Mouse (Mus musculus): ENCODE results near the gene Foxp1. TPM values are rescaled to one million over a fixed set of nuclear protein-coding genes. Genes with fewer than 3 reads are reported as not detected.

Foxp1 gene
- polyA plus RNA-seq, 2 experiments: 7.9 to 10.6 TPM

DNA sequence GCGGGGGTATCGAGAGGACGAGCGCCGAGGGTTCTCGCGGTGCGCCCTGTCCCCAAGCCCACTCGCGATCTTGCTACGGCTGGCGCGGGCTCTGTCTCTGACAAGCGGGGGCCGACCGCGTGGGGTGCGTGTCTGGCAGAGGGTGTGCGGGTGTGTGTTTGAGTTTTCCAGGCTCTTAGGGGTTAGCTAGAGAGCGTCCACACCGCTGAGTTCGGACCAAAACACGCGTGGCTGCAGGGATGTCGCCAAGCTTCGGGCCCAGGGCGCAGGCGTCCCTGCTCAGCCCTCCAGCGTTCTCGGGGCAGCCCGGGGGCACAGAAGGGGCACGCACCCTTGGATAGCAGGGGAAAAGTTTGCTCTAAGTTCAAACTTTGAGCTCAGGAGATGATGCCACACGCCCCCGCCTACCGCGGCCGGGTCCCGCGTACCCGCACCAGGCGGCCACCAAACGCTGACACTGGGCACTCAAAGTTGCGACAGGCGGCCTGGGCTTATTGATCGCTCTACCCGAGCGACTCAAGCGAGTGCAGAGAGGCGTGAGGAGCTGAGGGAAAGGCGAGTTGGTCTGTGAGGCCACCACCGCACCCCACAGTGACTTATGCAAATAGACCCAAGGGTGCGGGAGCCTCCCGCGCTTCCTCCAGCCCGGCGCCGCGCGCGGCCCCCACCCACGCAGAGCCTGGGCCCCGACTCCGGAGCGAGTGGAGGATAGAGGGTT is 721 bp downstream of the Foxp1 start:
- Histone ChIP-seq H3K27ac (no peak overlapping the region; the same call in 1 of the 2 replicates), H3K4me1 (replicated peaks; ENCODE audit: control insufficient read depth in 2 of 2, insufficient read depth in 2 of 2, low read length in 1 of 2) (no peaks in the 10 kb centered on the region), H3K4me2 (ENCODE audit: low read depth) (peak overlapping the region; percentile 87), H3K36me3 (replicated peaks; ENCODE audit: control insufficient read depth, insufficient read depth, low read depth) (no peaks in the 10 kb centered on the region), H3K4me3 (ENCODE audit: insufficient read depth in 1 of 2, low read depth in 2 of 2, low read length in 2 of 2) (peak overlapping the region; percentile 79 to 100), H3K9me3 (ENCODE audit: control insufficient read depth, low read length) (no peaks in the 10 kb centered on the region), H3K27me3 (ENCODE audit: control insufficient read depth, insufficient read depth, low read length) (peaks cover 20% of the 10 kb centered on the region), H3K9ac (replicated peaks) (peak overlapping the region; percentile 89)
- WGBS (ENCODE audit: insufficient replicate concordance): under 1% methylated on average over 64 of the region's 64 CpGs
- peak in 1 of 3 experiments; percentile 29 for DNase-seq (ENCODE audit: low read depth in 3 of 3, low spot score in 3 of 3)
- TF ChIP-seq EP300 (IDR thresholded peaks at IDR 0.05; ENCODE audit: low read depth) (no peak), CTCF (IDR thresholded peaks at IDR 0.05; ENCODE audit: low read depth) (no peak)
- ATAC-seq (ENCODE audit: insufficient read depth): peak; percentile 36

DNA sequence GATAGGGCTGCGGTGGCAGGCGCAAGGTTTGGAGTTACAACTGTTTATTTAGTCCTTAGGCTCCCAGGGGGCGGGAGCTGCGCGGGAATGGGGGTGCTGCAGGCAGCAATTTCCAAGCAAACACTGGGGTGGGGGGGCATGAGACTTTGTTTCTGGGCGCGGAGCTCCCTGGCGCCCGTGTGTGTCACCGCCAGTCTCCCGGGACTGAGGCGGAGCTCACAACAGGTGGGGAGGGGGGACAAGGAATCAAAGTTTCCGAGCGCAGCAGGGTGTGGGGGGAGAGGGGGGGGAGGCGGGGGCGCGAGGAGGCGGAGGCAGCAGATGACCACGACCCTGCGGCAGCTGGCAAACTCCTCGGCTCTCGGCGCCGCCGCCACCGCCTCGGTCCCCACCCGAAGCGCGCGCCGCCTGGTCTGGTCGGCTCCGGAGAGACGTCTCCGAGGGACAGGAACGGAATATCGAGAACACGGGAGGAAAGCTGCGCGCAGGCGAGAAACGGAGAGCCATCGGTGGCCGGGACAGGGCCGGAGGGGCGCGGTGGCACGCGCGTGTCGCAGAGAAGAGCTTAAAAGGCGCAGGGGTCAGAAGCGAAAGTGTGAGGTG is 1.4 kb downstream of the Foxp1 start:
- DNase-seq (ENCODE audit: low read depth in 3 of 3, low spot score in 3 of 3) (no peak), ATAC-seq (ENCODE audit: insufficient read depth) (peak; percentile 48)
- Histone ChIP-seq H3K4me1 (replicated peaks; ENCODE audit: control insufficient read depth in 2 of 2, insufficient read depth in 2 of 2, low read length in 1 of 2) (no peaks in the 10 kb centered on the region), H3K27ac (no peak overlapping the region), H3K36me3 (replicated peaks; ENCODE audit: control insufficient read depth, insufficient read depth, low read depth) (no peaks in the 10 kb centered on the region), H3K4me2 (ENCODE audit: low read depth) (peak overlapping the region; percentile 87), H3K9ac (replicated peaks) (peak overlapping the region; percentile 89), H3K4me3 (ENCODE audit: insufficient read depth in 1 of 2, low read depth in 2 of 2, low read length in 2 of 2) (peak overlapping the region; percentile 79 to 100), H3K9me3 (ENCODE audit: control insufficient read depth, low read length) (no peaks in the 10 kb centered on the region), H3K27me3 (ENCODE audit: control insufficient read depth, insufficient read depth, low read length) (peaks cover 20% of the 10 kb centered on the region)
- WGBS (ENCODE audit: insufficient replicate concordance): 1% methylated on average over 54 of the region's 54 CpGs
- no peak for TF ChIP-seq CTCF (IDR thresholded peaks at IDR 0.05; ENCODE audit: low read depth)
- TF ChIP-seq EP300 (IDR thresholded peaks at IDR 0.05; ENCODE audit: low read depth): no peak

DNA sequence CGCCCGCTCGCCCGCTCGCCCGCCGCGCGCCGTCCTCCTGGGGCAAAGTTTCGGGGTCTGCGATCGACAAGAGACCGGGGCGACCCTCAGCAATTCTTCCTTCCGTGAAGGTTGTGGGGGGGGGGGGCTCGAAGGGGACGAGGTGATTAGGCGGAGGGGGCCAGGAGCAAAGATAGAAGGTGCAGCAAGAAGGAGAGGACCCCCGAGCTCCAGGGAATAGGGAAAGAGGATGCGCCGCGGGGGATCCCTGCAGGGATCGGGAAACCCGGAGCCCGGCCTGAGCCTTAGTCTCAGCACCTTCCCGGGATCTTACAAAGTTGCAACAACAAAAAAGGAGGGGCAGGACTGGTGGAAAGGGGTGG is 1.9 kb downstream of the Foxp1 start:
- Histone ChIP-seq H3K36me3 (replicated peaks; ENCODE audit: control insufficient read depth, insufficient read depth, low read depth) (no peaks in the 10 kb centered on the region), H3K4me1 (replicated peaks; ENCODE audit: control insufficient read depth in 2 of 2, insufficient read depth in 2 of 2, low read length in 1 of 2) (no peaks in the 10 kb centered on the region), H3K9ac (replicated peaks) (peak overlapping the region; percentile 24), H3K9me3 (ENCODE audit: control insufficient read depth, low read length) (no peaks in the 10 kb centered on the region), H3K27me3 (ENCODE audit: control insufficient read depth, insufficient read depth, low read length) (peaks cover 20% of the 10 kb centered on the region), H3K27ac (no peak overlapping the region), H3K4me2 (ENCODE audit: low read depth) (peak overlapping the region; percentile 87), H3K4me3 (ENCODE audit: insufficient read depth in 1 of 2, low read depth in 2 of 2, low read length in 2 of 2) (peak overlapping the region; percentile 61 to 79)
- DNase-seq (ENCODE audit: low read depth in 3 of 3, low spot score in 3 of 3) (no peak), ATAC-seq (ENCODE audit: insufficient read depth) (no peak)
- TF ChIP-seq CTCF (IDR thresholded peaks at IDR 0.05; ENCODE audit: low read depth): no peak
- TF ChIP-seq EP300 (IDR thresholded peaks at IDR 0.05; ENCODE audit: low read depth): no peak
- under 1% methylated on average over 27 of the region's 27 CpGs for WGBS (ENCODE audit: insufficient replicate concordance)

DNA sequence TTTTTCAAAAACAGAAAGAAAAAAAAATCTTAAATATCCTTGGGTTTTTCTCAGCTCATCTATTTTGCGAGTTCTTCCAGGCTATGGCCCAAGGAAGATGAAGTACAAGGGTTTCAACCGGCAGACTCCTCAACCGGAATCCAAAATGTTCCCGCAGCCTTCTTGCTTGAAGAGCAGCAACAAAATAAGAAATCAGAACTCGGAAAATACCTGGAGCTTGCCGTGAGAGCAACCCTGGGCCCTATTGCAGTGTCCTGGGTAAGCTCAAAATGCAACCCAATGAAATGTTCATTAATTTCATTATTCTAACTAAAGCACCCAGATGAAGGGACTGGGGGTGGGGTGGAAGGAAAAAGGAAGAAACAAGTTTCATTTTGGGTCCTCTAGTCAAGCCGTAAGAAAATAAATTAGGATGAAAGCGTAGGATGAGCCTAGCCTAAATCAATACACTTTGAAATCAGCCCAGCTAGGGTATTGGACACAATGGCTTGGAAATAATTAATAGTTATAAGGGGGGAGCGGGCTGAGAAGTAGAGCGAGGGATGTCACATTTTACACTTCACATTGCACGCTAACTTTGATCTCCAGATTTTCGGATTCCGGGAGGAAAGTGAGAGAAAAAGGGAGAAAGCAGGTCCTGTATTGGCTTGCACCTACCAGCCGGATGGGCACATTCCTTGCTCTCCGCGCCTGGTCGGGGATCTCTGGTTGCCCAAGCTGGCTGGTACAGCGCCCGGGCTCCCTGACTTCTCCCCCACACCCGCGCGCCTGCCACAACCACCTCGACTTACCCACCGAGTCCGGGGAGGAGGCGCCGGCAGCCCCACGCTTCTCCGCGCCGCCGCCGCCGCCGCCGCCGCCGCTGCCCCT is 2.5 kb downstream of the Foxp1 start:
- Histone ChIP-seq H3K27ac (no peak overlapping the region), H3K4me2 (ENCODE audit: low read depth) (peak overlapping the region; percentile 87), H3K9me3 (ENCODE audit: control insufficient read depth, low read length) (no peaks in the 10 kb centered on the region), H3K27me3 (ENCODE audit: control insufficient read depth, insufficient read depth, low read length) (peaks cover 20% of the 10 kb centered on the region), H3K4me3 (ENCODE audit: insufficient read depth in 1 of 2, low read depth in 2 of 2, low read length in 2 of 2) (peak overlapping the region; percentile 61 to 79), H3K36me3 (replicated peaks; ENCODE audit: control insufficient read depth, insufficient read depth, low read depth) (no peaks in the 10 kb centered on the region), H3K4me1 (replicated peaks; ENCODE audit: control insufficient read depth in 2 of 2, insufficient read depth in 2 of 2, low read length in 1 of 2) (no peaks in the 10 kb centered on the region), H3K9ac (replicated peaks) (peak overlapping the region; percentile 28; the same call in 1 of the 2 replicates)
- ATAC-seq (ENCODE audit: insufficient read depth) (no peak), DNase-seq (ENCODE audit: low read depth in 3 of 3, low spot score in 3 of 3) (no peak)
- TF ChIP-seq EP300 (IDR thresholded peaks at IDR 0.05; ENCODE audit: low read depth) (no peak), CTCF (IDR thresholded peaks at IDR 0.05; ENCODE audit: low read depth) (no peak)
- 10% methylated on average over 38 of the region's 38 CpGs for WGBS (ENCODE audit: insufficient replicate concordance)
